Mouse (Mus musculus) gastrocnemius, adult 2 months (tissue): ENCODE measurements around the gene Rbm12. TPM values are rescaled to one million over a fixed set of nuclear protein-coding genes. Genes with fewer than 3 reads are reported as not detected.
A peak's percentile ranks its signal among the peaks of the same experiment; 100 is the strongest.

Experiments
- DNase-seq: peaks from one replicate; pipeline ENCODE4 v3.0.0; 2022
- H3K27ac ChIP-seq: fragments of 200-600 bp; 2 replicates; pipeline ENCODE4 v1.8.1; 2022; ENCODE audit warnings: mild to moderate bottlenecking
- H3K4me3 ChIP-seq: fragments of 200-600 bp; 2 replicates; pipeline ENCODE4 v1.8.1; 2022; ENCODE audit warnings: mild to moderate bottlenecking, moderate library complexity
- CTCF ChIP-seq: fragments of 200-600 bp; IDR thresholded peaks from 2 replicates; pipeline ENCODE4 v1.8.1; 2022; ENCODE audit warnings: antibody characterized with exemption, mild to moderate bottlenecking, moderate library complexity
- intact Hi-C: fragments of 180-260 bp; cut with DNase I; formaldehyde crosslinking; loops from one replicate; pipeline ENCODE4 v1.15.1; 2025
- long read RNA-seq, 2 experiments: library from polyadenylated mRNA; stranded (forward); transcript quantifications; one replicate each; pipeline ENCODE4 v2.0.0; 2021
- total RNA-seq, 2 experiments: library from RNA; stranded (reverse); gene quantifications; 2 replicates each; pipeline ENCODE4 v1.2.3; 2021

Rbm12 gene
- 1 to 10 TPM; 4.9 to 8.1 TPM for total RNA-seq
- long read RNA-seq, experiment 1, full-length matches to known transcripts = 1 of 2 reads
- long read RNA-seq, experiment 1, partial matches to known transcripts = 0 of 2 reads
- long read RNA-seq, experiment 1, other reads (novel, unspliced or antisense) = 1 of 2 reads
- long read RNA-seq, experiment 2, full-length matches to known transcripts = 4 of 5 reads
- long read RNA-seq, experiment 2, partial matches to known transcripts = 0 of 5 reads
- long read RNA-seq, experiment 2, other reads (novel, unspliced or antisense) = 1 of 5 reads

- DNase-seq = peak; percentile 94
- no peak for TF ChIP-seq CTCF
- intact Hi-C loops = no loop called here
- peak within 1 kb of the TSS; percentile 96 for H3K27ac ChIP-seq
- H3K4me3 ChIP-seq = peak within 1 kb of the TSS; percentile 96
Measured at GRCm38 (mm10) chr2:156111358-156112079, at the start of gene Rbm12, which contains the start of gene Cpne1. Gene Rbm12, minus strand, starts transcription at chr2:156111978. Gene Cpne1, minus strand, starts transcription at chr2:156111965.

- DNase-seq = no peak
- Histone ChIP-seq H3K4me3 (no peak overlapping the region), H3K27ac (no peak overlapping the region)
- intact Hi-C loops = loop anchor here (5.0 kb wide), 1 partner anchor 131 kb away; no protein-coding TSS in a partner anchor
- peak; percentile 37; the same call in 1 of the 2 replicates for TF ChIP-seq CTCF
Measured at GRCm38 (mm10) chr2:156151538-156151937, 39.8 kb upstream of the Rbm12 start.

GRCm38 (mm10) chr2:156147316-156147915 lies 35.6 kb upstream of the Rbm12 start:
- intact Hi-C loops = no loop called here
- DNase-seq = no peak
- no peak overlapping the region for H3K4me3 ChIP-seq
- no peak for TF ChIP-seq CTCF
- H3K27ac ChIP-seq = no peak overlapping the region

- intact Hi-C loops = no loop called here
- Histone ChIP-seq H3K27ac (no peak overlapping the region), H3K4me3 (no peak overlapping the region)
- no peak for TF ChIP-seq CTCF
- DNase-seq = no peak
Measured at GRCm38 (mm10) chr2:156146272-156146989, 34.7 kb upstream of the Rbm12 start.

GRCm38 (mm10) chr2:156145486-156146130 lies 33.8 kb upstream of the Rbm12 start:
- DNase-seq = no peak
- intact Hi-C loops = no loop called here
- H3K27ac ChIP-seq = no peak overlapping the region
- peak overlapping the region; percentile 93 for H3K4me3 ChIP-seq
- TF ChIP-seq CTCF = no peak

- peak; percentile 95 for DNase-seq
- intact Hi-C loops = loop anchor here (5.0 kb wide), 1 partner anchor 182 kb away; no protein-coding TSS in a partner anchor
- Histone ChIP-seq H3K27ac (peak within 1 kb of the TSS; percentile 93), H3K4me3 (peak within 1 kb of the TSS; percentile 93)
- peak; percentile 53 for TF ChIP-seq CTCF
Measured at GRCm38 (mm10) chr2:156143953-156144724, 32.4 kb upstream of the Rbm12 start, which contains the start of the genes Romo1 and Nfs1. Gene Romo1, plus strand, starts transcription at chr2:156144039. Gene Nfs1, minus strand, starts transcription at chr2:156144186.

GRCm38 (mm10) chr2:156143367-156143766 lies 31.6 kb upstream of the Rbm12 start:
- no peak for TF ChIP-seq CTCF
- Histone ChIP-seq H3K27ac (peak overlapping the region; percentile 93), H3K4me3 (peak overlapping the region; percentile 93)
- no peak for DNase-seq
- intact Hi-C loops = loop anchor here (5.0 kb wide), 1 partner anchor 181 kb away; no protein-coding TSS in a partner anchor

GRCm38 (mm10) chr2:156142820-156143219 lies 31.0 kb upstream of the Rbm12 start:
- DNase-seq = no peak
- Histone ChIP-seq H3K27ac (no peak overlapping the region), H3K4me3 (peak overlapping the region; percentile 93)
- intact Hi-C loops = loop anchor here (5.0 kb wide), 1 partner anchor 181 kb away; no protein-coding TSS in a partner anchor
- peak; percentile 31; the same call in 1 of the 2 replicates for TF ChIP-seq CTCF

GRCm38 (mm10) chr2:156135695-156136094 lies 23.9 kb upstream of the Rbm12 start:
- Histone ChIP-seq H3K27ac (no peak overlapping the region), H3K4me3 (no peak overlapping the region)
- DNase-seq = no peak
- intact Hi-C loops = no loop called here
- TF ChIP-seq CTCF = peak; percentile 40

GRCm38 (mm10) chr2:156134161-156134560 lies 22.4 kb upstream of the Rbm12 start:
- intact Hi-C loops = no loop called here
- DNase-seq = no peak
- TF ChIP-seq CTCF = no peak
- Histone ChIP-seq H3K27ac (no peak overlapping the region), H3K4me3 (no peak overlapping the region)

- no peak for TF ChIP-seq CTCF
- no peak for DNase-seq
- Histone ChIP-seq H3K4me3 (no peak within 1 kb of the TSS), H3K27ac (peak within 1 kb of the TSS; percentile 48)
- intact Hi-C loops = no loop called here
Measured at GRCm38 (mm10) chr2:156126992-156127391, 15.2 kb upstream of the Rbm12 start, which contains the start of gene Gm28036. Gene Gm28036, minus strand, starts transcription at chr2:156127092.
